Mouse (Mus musculus) myocyte (in vitro differentiated cells): ENCODE measurements around the gene Plekha5. TPM values are rescaled to one million over a fixed set of nuclear protein-coding genes. Genes with fewer than 3 reads are reported as not detected.
A peak's percentile ranks its signal among the peaks of the same experiment; 100 is the strongest.
"Not testable (repeated sequence)": the region's sequence is repeated elsewhere in the genome, so short reads cannot be mapped to it uniquely, and the experiment has no call there.

ENCODE experiments used
- H3K27me3 ChIP-seq: one replicate; pipeline ENCODE4 v1.6.1; 2011; ENCODE audit not compliant: control insufficient read depth, insufficient read depth, insufficient read length
- H3K36me3 ChIP-seq: one replicate; pipeline ENCODE4 v1.6.1; 2011; ENCODE audit not compliant: control insufficient read depth, insufficient read depth
- H3K4me2 ChIP-seq: one replicate; pipeline ENCODE4 v1.6.1; 2011; ENCODE audit warnings: low read depth, control low read depth
- H3K4me3 ChIP-seq: one replicate; pipeline ENCODE4 v1.5.1; 2011; ENCODE audit warnings: mild to moderate bottlenecking, control low read depth, moderate library complexity
- H3K79me2 ChIP-seq: one replicate; pipeline ENCODE4 v1.6.1; 2011; ENCODE audit not compliant: control insufficient read depth, insufficient read depth
- H3ac ChIP-seq: one replicate; pipeline ENCODE4 v1.6.1; 2011; ENCODE audit not compliant: control insufficient read depth, insufficient read length
- CEBPB ChIP-seq: IDR thresholded peaks from 2 replicates; pipeline ENCODE4 v1.6.1; 2011; ENCODE audit warnings: mild to moderate bottlenecking, moderate library complexity; ENCODE audit not compliant: poor library complexity, insufficient read depth, severe bottlenecking
- E2F4 ChIP-seq: IDR thresholded peaks from one replicate; pipeline ENCODE4 v1.6.1; 2011; ENCODE audit warnings: mild to moderate bottlenecking, control low read depth, moderate library complexity; ENCODE audit not compliant: insufficient read depth
- MAX ChIP-seq: IDR thresholded peaks from one replicate; pipeline ENCODE4 v1.6.1; 2011; ENCODE audit warnings: low read depth, mild to moderate bottlenecking, control low read depth
- MYOD1 ChIP-seq, 3 experiments: IDR thresholded peaks; one replicate each; pipeline ENCODE4 v1.6.1; 2011; ENCODE audit warnings: control low read depth in 2 of 3, low read depth in 2 of 3, mild to moderate bottlenecking in 2 of 3, moderate library complexity in 1 of 3; ENCODE audit not compliant: insufficient read length in 2 of 3, control insufficient read depth in 1 of 3
- MYOG ChIP-seq, 3 experiments: IDR thresholded peaks; one replicate each; pipeline ENCODE4 v1.6.1; 2011; ENCODE audit warnings: control low read depth in 2 of 3, low read depth in 2 of 3, mild to moderate bottlenecking in 2 of 3; ENCODE audit not compliant: insufficient read length in 2 of 3, control insufficient read depth in 1 of 3, insufficient read depth in 1 of 3
- POLR2A ChIP-seq: IDR thresholded peaks from one replicate; pipeline ENCODE4 v1.6.1; 2011; ENCODE audit warnings: low read depth, mild to moderate bottlenecking, control low read depth, moderate library complexity; ENCODE audit not compliant: insufficient read length
- POLR2AphosphoS2 ChIP-seq: IDR thresholded peaks from one replicate; pipeline ENCODE4 v1.6.1; 2011; ENCODE audit warnings: low read depth, control low read depth; ENCODE audit not compliant: insufficient read length
- REST ChIP-seq: IDR thresholded peaks from one replicate; pipeline ENCODE4 v1.6.1; 2011; ENCODE audit warnings: mild to moderate bottlenecking, control low read depth, moderate library complexity; ENCODE audit not compliant: insufficient read depth, insufficient read length
- SRF ChIP-seq: IDR thresholded peaks from one replicate; pipeline ENCODE4 v1.6.1; 2011; ENCODE audit warnings: low read depth; ENCODE audit not compliant: control insufficient read depth, insufficient read length
- TCF12 ChIP-seq: IDR thresholded peaks from one replicate; pipeline ENCODE4 v1.6.1; 2011; ENCODE audit warnings: mild to moderate bottlenecking, control low read depth; ENCODE audit not compliant: poor library complexity, insufficient read depth, severe bottlenecking
- TCF3 ChIP-seq: IDR thresholded peaks from one replicate; pipeline ENCODE4 v1.6.1; 2011; ENCODE audit warnings: low read depth, control low read depth; ENCODE audit not compliant: insufficient read length
- USF1 ChIP-seq: IDR thresholded peaks from one replicate; pipeline ENCODE4 v1.6.1; 2011; ENCODE audit warnings: low read depth, mild to moderate bottlenecking, control low read depth, moderate library complexity
- polyA plus RNA-seq: library from polyadenylated mRNA; unstranded; fragments of >200 nt; fragmentation: generic; extraction: Trizol; gene quantifications from one replicate; pipeline ENCODE4 v1.2.1, GENCODE M21; 2012; ENCODE audit warnings: missing spikeins

The Plekha5 gene
- polyA plus RNA-seq, 1 experiment = 12.2 TPM

- Histone ChIP-seq H3K4me2 (no peak overlapping the region), H3ac (no peak overlapping the region), H3K4me3 (no peak overlapping the region), H3K27me3 (no peaks in the 10 kb centered on the region), H3K79me2 (no peaks in the 10 kb centered on the region), H3K36me3 (peaks cover 15% of the 10 kb centered on the region)
- TF ChIP-seq CEBPB = no peak
Measured at GRCm38 (mm10) chr6:140591331-140591730, 167.5 kb downstream of the Plekha5 start.

- peaks cover 15% of the 10 kb centered on the region for H3K36me3 ChIP-seq
- TF ChIP-seq TCF3 (no peak), MAX (no peak)
- no peak overlapping the region for H3K4me2 ChIP-seq
- no peak overlapping the region for H3ac ChIP-seq
- H3K79me2 ChIP-seq = no peaks in the 10 kb centered on the region
- H3K27me3 ChIP-seq = no peaks in the 10 kb centered on the region
- no peak overlapping the region for H3K4me3 ChIP-seq
Measured at GRCm38 (mm10) chr6:140592713-140593112, 168.9 kb downstream of the Plekha5 start.

GRCm38 (mm10) chr6:140593420-140594170, 169.7 kb downstream of the Plekha5 start:
- H3K79me2 ChIP-seq = no peaks in the 10 kb centered on the region
- no peak overlapping the region for H3K4me3 ChIP-seq
- peak overlapping the region; percentile 46 for H3K4me2 ChIP-seq
- no peaks in the 10 kb centered on the region for H3K27me3 ChIP-seq
- peaks cover 12% of the 10 kb centered on the region for H3K36me3 ChIP-seq
- H3ac ChIP-seq = no peak overlapping the region
- TF ChIP-seq USF1 (no peak), TCF12 (no peak), TCF3 (no peak), MYOD1 (IDR thresholded peaks at IDR 0.05; ENCODE audit: control insufficient read depth in 1 of 3, insufficient read length in 2 of 3, low read depth in 2 of 3) (peak in 2 of 3 experiments; percentile 76 to 89), MYOG (IDR thresholded peaks at IDR 0.05; ENCODE audit: control insufficient read depth in 1 of 3, insufficient read depth in 1 of 3, insufficient read length in 2 of 3, low read depth in 2 of 3) (peak in 2 of 3 experiments; percentile 76 to 86), POLR2AphosphoS2 (no peak), E2F4 (no peak), POLR2A (no peak), MAX (no peak), REST (no peak), SRF (no peak), CEBPB (peak; percentile 37; the same call in 1 of the 2 replicates)

- H3K36me3 ChIP-seq, H3ac ChIP-seq, H3K4me3 ChIP-seq, H3K4me2 ChIP-seq, H3K79me2 ChIP-seq, H3K27me3 ChIP-seq: not testable (repeated sequence)
Measured at GRCm38 (mm10) chr6:140595551-140595950, 171.7 kb downstream of the Plekha5 start.

GRCm38 (mm10) chr6:140597381-140598329, 173.8 kb downstream of the Plekha5 start:
- no peak overlapping the region for H3K4me3 ChIP-seq
- H3K79me2 ChIP-seq = no peaks in the 10 kb centered on the region
- TF ChIP-seq SRF (no peak), TCF12 (no peak), MYOG (IDR thresholded peaks at IDR 0.05; ENCODE audit: control insufficient read depth in 1 of 3, insufficient read depth in 1 of 3, insufficient read length in 2 of 3, low read depth in 2 of 3) (no peak), POLR2AphosphoS2 (no peak), POLR2A (no peak), E2F4 (no peak), MYOD1 (IDR thresholded peaks at IDR 0.05; ENCODE audit: control insufficient read depth in 1 of 3, insufficient read length in 2 of 3, low read depth in 2 of 3) (no peak), REST (no peak)

More at GRCm38 (mm10) chr6:140597381-140598329, 173.8 kb downstream of the Plekha5 start:
- Histone ChIP-seq H3K27me3 (no peaks in the 10 kb centered on the region), H3K36me3 (no peaks in the 10 kb centered on the region), H3ac (no peak overlapping the region), H3K4me2 (no peak overlapping the region)
